In genomic region chr5:129873942-129874341, GRCm38 (mm10) we compare ENCODE assay signal across 1 mouse cellular context.
TF ChIP-seq lines count a peak whose summit lies in the region.

No protein-coding gene starts in this region.

TF ChIP-seq in ES-E14, 5 proteins besides CTCF, POLR2A, EP300 and RAD21 (continued from another document):
- TF ChIP-seq HCFC1 (IDR thresholded peaks at IDR 0.05; ENCODE audit: borderline replicate concordance, insufficient read depth, low read length) (no peak), CHD2 (IDR thresholded peaks at IDR 0.05; ENCODE audit: low read depth, low read length) (no peak), ZC3H11A (IDR thresholded peaks at IDR 0.05; ENCODE audit: borderline replicate concordance, low read depth, low read length) (no peak), ZNF384 (IDR thresholded peaks at IDR 0.05; ENCODE audit: low read depth, low read length) (no peak)
